Mouse (Mus musculus) testis, postnatal 10 days (tissue): ENCODE measurements around the gene Lsmem1.
A peak's percentile ranks its signal among the peaks of the same experiment; 100 is the strongest.

Experiments used
- DNase-seq: peaks from one replicate; pipeline ENCODE4 v3.0.0; 2021; ENCODE audit warnings: low spot score

The Lsmem1 gene

GRCm38 (mm10) chr12:40199302-40199701, at the start of gene Lsmem1:
TSS of gene Lsmem1 (minus strand) at chr12:40199490.
- DNase-seq = no peak

GRCm38 (mm10) chr12:40248454-40249180, 49.3 kb upstream of the Lsmem1 start, which contains the start of gene Ifrd1:
TSS of gene Ifrd1 (minus strand) at chr12:40248504.
- no peak for DNase-seq

- DNase-seq = no peak
Measured at GRCm38 (mm10) chr12:40247976-40248375, 48.7 kb upstream of the Lsmem1 start.

- DNase-seq = no peak
Measured at GRCm38 (mm10) chr12:40247384-40247783, 48.1 kb upstream of the Lsmem1 start.

- DNase-seq = no peak
Measured at GRCm38 (mm10) chr12:40245434-40245970, 46.2 kb upstream of the Lsmem1 start.

GRCm38 (mm10) chr12:40244926-40245325, 45.6 kb upstream of the Lsmem1 start:
- no peak for DNase-seq

- peak; percentile 80 for DNase-seq
Measured at GRCm38 (mm10) chr12:40243821-40244221, 44.5 kb upstream of the Lsmem1 start.

GRCm38 (mm10) chr12:40243241-40243640, 44.0 kb upstream of the Lsmem1 start:
- no peak for DNase-seq

- DNase-seq = no peak
Measured at GRCm38 (mm10) chr12:40239161-40239560, 39.9 kb upstream of the Lsmem1 start.

- no peak for DNase-seq
Measured at GRCm38 (mm10) chr12:40232231-40232630, 32.9 kb upstream of the Lsmem1 start.

- DNase-seq = no peak
Measured at GRCm38 (mm10) chr12:40231632-40232031, 32.3 kb upstream of the Lsmem1 start.

- no peak for DNase-seq
Measured at GRCm38 (mm10) chr12:40224171-40224880, 25.0 kb upstream of the Lsmem1 start.

GRCm38 (mm10) chr12:40223676-40224075, 24.4 kb upstream of the Lsmem1 start:
- no peak for DNase-seq

GRCm38 (mm10) chr12:40223082-40223619, 23.9 kb upstream of the Lsmem1 start:
- DNase-seq = peak; percentile 99

- peak; percentile 93 for DNase-seq
Measured at GRCm38 (mm10) chr12:40222251-40223081, 23.2 kb upstream of the Lsmem1 start.

GRCm38 (mm10) chr12:40221611-40222010, 22.3 kb upstream of the Lsmem1 start:
- DNase-seq = no peak

- no peak for DNase-seq
Measured at GRCm38 (mm10) chr12:40220896-40221295, 21.6 kb upstream of the Lsmem1 start.

- no peak for DNase-seq
Measured at GRCm38 (mm10) chr12:40220001-40220570, 20.8 kb upstream of the Lsmem1 start.

GRCm38 (mm10) chr12:40218430-40218945, 19.2 kb upstream of the Lsmem1 start:
- DNase-seq = no peak

GRCm38 (mm10) chr12:40217776-40218175, 18.5 kb upstream of the Lsmem1 start:
- no peak for DNase-seq
